Mouse (Mus musculus): ENCODE data around the gene Gm20830. TPM values are rescaled to one million over a fixed set of nuclear protein-coding genes. Genes with fewer than 3 reads are reported as not detected.

Gm20830 gene
- not detected in 2 replicates for polyA plus RNA-seq (2015; fragmentation: Nextera tagmentation; extraction: Ambion mirVana)

GRCm38 (mm10) chrY:6918182-6918581, at the start of gene Gm20830:
TSS of gene Gm20830 (minus strand) at chrY:6918282.

Other genes starting within 250 kb of the Gm20830 start
- not detected in 2 replicates for gene Gm21719, start 235.4 kb downstream of the Gm20830 start, polyA plus RNA-seq (2015; fragmentation: Nextera tagmentation; extraction: Ambion mirVana)

All from adrenal gland, postnatal 0 days (tissue).